Comparison of ENCODE assay signal across 8 mouse cellular contexts in the genomic region with DNA sequence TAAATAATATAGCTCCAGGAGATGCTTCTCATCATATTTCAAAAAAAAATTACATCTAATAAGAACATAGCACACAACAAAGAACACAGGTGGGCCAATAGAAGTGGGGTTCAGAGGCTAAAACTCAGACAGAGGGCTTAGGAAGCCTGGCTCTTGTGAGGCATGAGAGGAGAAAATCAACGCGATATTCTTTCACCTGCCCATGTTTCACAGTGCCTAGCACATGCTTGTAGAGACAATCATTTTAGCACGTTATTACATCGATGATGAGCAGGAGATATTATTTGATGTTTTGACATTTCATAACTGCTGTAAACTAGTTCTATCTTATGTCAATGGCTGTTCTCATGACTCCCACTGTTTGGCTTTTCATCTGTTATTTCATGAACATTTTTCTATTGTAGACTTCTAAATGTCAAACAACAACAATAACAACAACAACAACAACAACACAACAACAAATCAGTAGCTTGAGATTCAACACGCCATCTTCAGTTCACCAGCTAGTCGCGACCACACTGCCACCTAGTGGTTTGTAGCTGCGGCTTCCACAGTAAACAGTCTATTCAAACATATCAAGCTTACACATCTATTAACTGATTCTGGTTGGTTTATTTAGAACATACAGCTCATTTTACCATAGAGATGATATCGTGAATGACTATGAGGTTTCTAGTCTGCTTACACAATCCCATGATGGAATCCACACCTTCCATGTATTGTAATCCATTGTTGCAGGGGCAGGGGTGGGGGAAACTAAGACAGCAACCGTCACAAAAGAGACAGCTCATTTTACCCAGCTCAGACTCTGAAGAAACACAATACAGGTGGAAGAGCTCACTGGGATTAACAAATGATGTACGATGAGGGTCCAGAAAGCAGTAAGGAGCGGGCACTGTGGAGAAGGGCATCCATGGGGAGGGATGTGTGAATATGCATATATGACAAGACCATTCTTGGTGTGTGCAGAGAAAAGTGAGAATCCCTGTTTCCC.
A peak's percentile ranks its signal among the peaks of the same experiment; 100 is the strongest.
DNase-seq lines count a peak whose midpoint lies in the region; ATAC-seq and TF ChIP-seq lines count a peak whose summit lies in the region.

No protein-coding gene starts in this region.

- TF ChIP-seq CTCF in thymus, adult 2 months (IDR thresholded peaks at IDR 0.05; ENCODE audit: borderline replicate concordance, control insufficient read depth, extremely low read depth, insufficient read depth, low read length, poor library complexity), result no peak
- peak; percentile 93 for TF ChIP-seq CTCF in hindbrain, postnatal 0 days (IDR thresholded peaks at IDR 0.05; ENCODE audit: low read depth)

- H3K9ac ChIP-seq in hindbrain, postnatal 0 days (replicated peaks; ENCODE audit: low read length), result no peak overlapping the region
- no peak overlapping the region for H3K9ac ChIP-seq in midbrain, embryonic 15.5 days

- DNase-seq in thymus, adult 2 months, result peak; percentile 24
- DNase-seq in thymus, adult 18-20 months, result no peak
- DNase-seq in c-Kit-positive CD71-negative TER-119-negative erythroid progenitor cells, embryonic 14.5 days (ENCODE audit: low read depth), result peak; percentile 7
- DNase-seq in forebrain, embryonic 10.5 days (ENCODE audit: extremely low spot score, low spot score), result peak; percentile 28
- DNase-seq in hindbrain, postnatal 0 days (ENCODE audit: low spot score), result peak; percentile 84
- DNase-seq in left cerebral cortex, adult 9 months (ENCODE audit: low spot score in 2 of 2), result peak; percentile 23 to 65
- DNase-seq in thymus, postnatal 0 days (ENCODE audit: low spot score), result peak; percentile 20

- H3K9me3 ChIP-seq in forebrain, embryonic 10.5 days, result no peaks in the 10 kb centered on the region
- H3K9me3 ChIP-seq in hindbrain, postnatal 0 days (ENCODE audit: low read length), result no peaks in the 10 kb centered on the region
- H3K9me3 ChIP-seq in midbrain, embryonic 15.5 days, result no peaks in the 10 kb centered on the region

- no peak overlapping the region for H3K4me3 ChIP-seq in thymus, adult 2 months (ENCODE audit: control insufficient read depth, insufficient read depth, low read length)
- no peak overlapping the region for H3K4me3 ChIP-seq in forebrain, embryonic 10.5 days
- no peak overlapping the region for H3K4me3 ChIP-seq in hindbrain, postnatal 0 days (ENCODE audit: low read length)
- no peak overlapping the region for H3K4me3 ChIP-seq in midbrain, embryonic 15.5 days

- WGBS in thymus, adult 2 months, result 36% methylated on average over 12 of the region's 12 CpGs
- 36% methylated on average over 12 of the region's 12 CpGs for WGBS in forebrain, embryonic 10.5 days
- WGBS in hindbrain, postnatal 0 days, result 30% methylated on average over 12 of the region's 12 CpGs
- WGBS in midbrain, embryonic 15.5 days, result 32% methylated on average over 12 of the region's 12 CpGs

- no peaks in the 10 kb centered on the region for H3K27me3 ChIP-seq in thymus, adult 2 months (ENCODE audit: control insufficient read depth, insufficient read depth, low read length)
- no peaks in the 10 kb centered on the region for H3K27me3 ChIP-seq in forebrain, embryonic 10.5 days (ENCODE audit: poor library complexity, severe bottlenecking)
- no peaks in the 10 kb centered on the region for H3K27me3 ChIP-seq in hindbrain, postnatal 0 days (ENCODE audit: insufficient read depth, low read length)
- no peaks in the 10 kb centered on the region for H3K27me3 ChIP-seq in midbrain, embryonic 15.5 days (replicated peaks)

- H3K4me2 ChIP-seq in hindbrain, postnatal 0 days (ENCODE audit: low read depth, low read length), result no peak overlapping the region
- no peak overlapping the region for H3K4me2 ChIP-seq in midbrain, embryonic 15.5 days

- no peaks in the 10 kb centered on the region for H3K4me1 ChIP-seq in thymus, adult 2 months (replicated peaks; ENCODE audit: control insufficient read depth, insufficient read depth, low read length)
- H3K4me1 ChIP-seq in forebrain, embryonic 10.5 days, result no peaks in the 10 kb centered on the region
- no peaks in the 10 kb centered on the region for H3K4me1 ChIP-seq in hindbrain, postnatal 0 days (ENCODE audit: insufficient read depth, low read length)
- no peaks in the 10 kb centered on the region for H3K4me1 ChIP-seq in midbrain, embryonic 15.5 days

- no peak overlapping the region for H3K27ac ChIP-seq in thymus, adult 2 months (ENCODE audit: control insufficient read depth, insufficient read depth, low read length)
- no peak overlapping the region for H3K27ac ChIP-seq in forebrain, embryonic 10.5 days
- H3K27ac ChIP-seq in hindbrain, postnatal 0 days, result no peak overlapping the region
- H3K27ac ChIP-seq in midbrain, embryonic 15.5 days, result no peak overlapping the region

- TF ChIP-seq POLR2A in thymus, adult 2 months (IDR thresholded peaks at IDR 0.05; ENCODE audit: control insufficient read depth, extremely low read depth, insufficient read depth, low read length, poor library complexity), result no peak

- ATAC-seq in hindbrain, postnatal 0 days, result peak; percentile 74
- peak; percentile 89 for ATAC-seq in midbrain, embryonic 15.5 days (replicated peaks)

- H3K36me3 ChIP-seq in thymus, adult 2 months (ENCODE audit: control insufficient read depth, insufficient read depth, low read length), result no peaks in the 10 kb centered on the region
- no peaks in the 10 kb centered on the region for H3K36me3 ChIP-seq in forebrain, embryonic 10.5 days (replicated peaks)
- H3K36me3 ChIP-seq in hindbrain, postnatal 0 days (ENCODE audit: insufficient read depth, low read length), result no peaks in the 10 kb centered on the region
- H3K36me3 ChIP-seq in midbrain, embryonic 15.5 days (replicated peaks), result no peaks in the 10 kb centered on the region

Comparison
In these comparisons a context has a peak if more than half of its experiments do, and no peak if none do; other contexts are left out.
1. DNase-seq: peak in thymus, adult 2 months (single experiment), c-Kit-positive CD71-negative TER-119-negative erythroid progenitor cells, embryonic 14.5 days (single experiment), forebrain, embryonic 10.5 days (single experiment), hindbrain, postnatal 0 days (single experiment), left cerebral cortex, adult 9 months (2 of 2) and thymus, postnatal 0 days (single experiment); none in thymus, adult 18-20 months (0 of 2).